Mouse (Mus musculus) monocyte, adult 5-6 weeks (primary cell): Measurements from ENCODE around the gene Slc25a51. TPM values are rescaled to one million over a fixed set of nuclear protein-coding genes. Genes with fewer than 3 reads are reported as not detected.
A peak's percentile ranks its signal among the peaks of the same experiment; 100 is the strongest.

Experiments used
- ATAC-seq: fragments of 153-309, 156-312 bp; replicated peaks from 2 replicates; pipeline ENCODE4 v1.8.0; 2017; ENCODE audit warnings: mild to moderate bottlenecking; ENCODE audit not compliant: low TSS enrichment, insufficient number of reproducible peaks, severe bottlenecking, poor library complexity, low FRiP score
- total RNA-seq: library from RNA; stranded (forward); fragments of 200-1000, 200-491, 200-594 nt; gene quantifications from 3 replicates; pipeline ENCODE4 v1.2.3, GENCODE M21; 2017

Gene Slc25a51
- total RNA-seq, 1 experiment from 2014 or later = 43.4 TPM

- ATAC-seq = no peak
Observed at GRCm38 (mm10) chr4:45431316-45431715, 22.8 kb upstream of the Slc25a51 start.

- no peak for ATAC-seq
Observed at GRCm38 (mm10) chr4:45429451-45429850, 20.9 kb upstream of the Slc25a51 start.

GRCm38 (mm10) chr4:45426724-45427457 lies 18.3 kb upstream of the Slc25a51 start:
- ATAC-seq = no peak

DNA sequence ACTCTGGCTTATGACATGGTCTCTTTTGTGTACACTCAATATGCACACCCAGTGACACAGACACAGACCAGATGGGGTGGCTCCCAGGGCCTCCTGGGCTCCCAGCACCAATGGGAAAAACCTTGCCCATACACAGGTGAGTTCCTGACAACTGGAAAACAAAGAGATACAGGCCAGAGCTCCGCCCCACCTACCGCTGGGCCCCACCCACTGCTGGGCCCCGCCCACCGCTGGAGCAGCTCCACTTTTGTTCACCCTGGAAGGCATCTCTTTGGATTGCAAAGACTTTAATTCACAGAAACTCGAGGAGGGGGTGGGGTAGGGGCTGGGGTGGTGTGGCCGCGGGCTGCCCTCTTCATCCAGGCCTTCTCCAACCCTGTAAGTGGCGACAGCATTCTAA lies 14.8 kb upstream of the Slc25a51 start:
- no peak for ATAC-seq

GRCm38 (mm10) chr4:45422640-45423039 lies 14.1 kb upstream of the Slc25a51 start:
- no peak for ATAC-seq

- ATAC-seq = no peak
Observed at GRCm38 (mm10) chr4:45421519-45422260, 13.1 kb upstream of the Slc25a51 start.

- no peak for ATAC-seq
Observed at GRCm38 (mm10) chr4:45420733-45421132, 12.2 kb upstream of the Slc25a51 start.

DNA sequence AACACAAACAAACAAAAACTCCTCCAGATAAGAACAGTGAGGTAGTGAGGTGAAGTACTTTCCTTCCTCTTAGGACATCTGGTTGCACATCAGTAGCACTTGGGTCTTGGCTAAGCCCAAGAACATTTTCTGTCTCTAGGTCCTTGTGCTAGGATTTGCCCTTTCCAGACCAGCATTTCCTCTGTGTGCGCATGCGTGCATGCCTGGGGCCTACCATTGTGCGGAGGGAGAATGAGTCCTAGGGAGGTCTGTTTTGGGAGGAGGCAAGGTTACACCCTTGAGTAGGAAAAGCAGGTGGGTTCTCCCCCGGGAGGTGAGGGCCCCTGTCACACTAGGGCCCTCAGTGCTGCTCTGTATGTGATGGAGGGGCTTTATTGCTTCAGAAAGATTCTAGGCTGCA lies 10.5 kb upstream of the Slc25a51 start:
- no peak for ATAC-seq

- ATAC-seq = no peak
Observed at GRCm38 (mm10) chr4:45418229-45418950, 9.8 kb upstream of the Slc25a51 start.

GRCm38 (mm10) chr4:45416314-45416713 lies 7.7 kb upstream of the Slc25a51 start:
- no peak for ATAC-seq

- ATAC-seq = no peak
Observed at GRCm38 (mm10) chr4:45413674-45414338, 5.2 kb upstream of the Slc25a51 start.

GRCm38 (mm10) chr4:45412433-45413192 lies 4.0 kb upstream of the Slc25a51 start:
- ATAC-seq = no peak

GRCm38 (mm10) chr4:45411181-45411790 lies 2.7 kb upstream of the Slc25a51 start:
- no peak for ATAC-seq

DNA sequence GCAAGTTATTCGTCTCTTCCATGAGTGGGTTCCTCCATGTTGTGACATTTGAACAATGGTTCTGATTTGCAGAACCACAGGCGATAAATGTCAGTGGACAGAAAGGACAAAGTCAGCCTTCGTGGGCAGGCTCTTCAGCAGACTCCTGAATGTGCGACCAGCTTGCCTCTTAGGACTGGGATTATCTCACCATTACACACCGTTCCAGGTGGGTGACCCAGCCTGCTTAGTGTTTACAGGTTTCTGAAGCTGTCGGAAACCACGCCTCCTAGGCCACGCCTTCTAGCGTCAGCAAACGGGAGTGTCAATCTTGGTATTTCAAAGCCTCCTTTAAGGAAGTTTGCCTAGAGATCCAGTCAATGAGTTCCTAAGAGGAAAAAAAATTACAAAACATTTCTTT lies 704 bp upstream of the Slc25a51 start:
- ATAC-seq = peak; percentile 38

DNA sequence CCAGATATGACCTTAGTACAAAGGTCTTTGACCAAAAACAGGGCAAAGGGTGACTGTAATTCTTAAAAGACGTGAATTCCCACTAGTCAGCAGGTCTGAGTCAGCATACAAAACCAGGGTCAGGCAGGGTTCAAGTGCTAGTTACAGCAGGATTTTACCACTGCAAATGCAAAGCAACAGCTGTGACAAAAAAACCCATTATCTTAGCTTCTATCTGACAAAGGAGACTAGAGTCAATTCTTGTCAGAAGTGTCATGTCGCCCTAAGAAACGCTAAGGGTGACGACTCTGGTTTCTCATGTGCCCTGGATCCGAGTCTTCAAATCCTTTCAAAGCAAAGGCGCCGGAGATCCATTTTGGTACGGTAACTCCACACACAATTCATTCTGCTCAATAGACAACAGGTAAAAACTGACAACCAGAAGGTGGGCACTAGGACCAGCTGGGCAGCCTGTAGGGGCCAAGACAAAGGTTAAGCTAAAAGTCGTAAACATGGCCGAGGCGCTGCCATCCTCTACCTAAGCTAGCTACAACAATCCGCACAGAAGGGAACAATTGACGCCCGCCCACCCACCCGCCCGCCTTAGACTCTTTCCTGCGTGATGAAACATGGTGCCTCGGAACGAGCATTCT lies 747 bp downstream of the Slc25a51 start:
- no peak for ATAC-seq

GRCm38 (mm10) chr4:45407001-45407702 lies 1.4 kb downstream of the Slc25a51 start:
- no peak for ATAC-seq

GRCm38 (mm10) chr4:45406397-45406796 lies 2.2 kb downstream of the Slc25a51 start:
- no peak for ATAC-seq
